Mouse (Mus musculus) E14TG2a.4 (cell line): ENCODE measurements around the gene Map1b.

Source experiments
- H3K27me3 ChIP-seq: 2 replicates; pipeline ENCODE4 v1.6.1; 2014; ENCODE audit warnings: low read length, control low read depth; ENCODE audit not compliant: insufficient read depth
- H3K36me3 ChIP-seq: 2 replicates; pipeline ENCODE4 v1.6.1; 2014; ENCODE audit warnings: low read length, control low read depth; ENCODE audit not compliant: insufficient read depth
- H3K4me1 ChIP-seq: replicated peaks from 2 replicates; pipeline ENCODE4 v1.6.1; 2014; ENCODE audit warnings: low read depth, low read length, control low read depth
- H3K4me3 ChIP-seq: replicated peaks from 2 replicates; pipeline ENCODE4 v1.5.1; 2014; ENCODE audit warnings: mild to moderate bottlenecking, low read length
- H3K9me3 ChIP-seq: 2 replicates; pipeline ENCODE4 v1.6.1; 2014; ENCODE audit warnings: low read length, control low read depth
- CTCF ChIP-seq: conservative IDR thresholded peaks from 2 replicates; pipeline ENCODE4 v1.5.1; 2014; ENCODE audit warnings: low read length
- NANOG ChIP-seq: IDR thresholded peaks from 2 replicates; pipeline ENCODE4 v1.6.1; 2014; ENCODE audit warnings: borderline replicate concordance, low read length, mixed read lengths
- POU5F1 ChIP-seq: IDR thresholded peaks from 2 replicates; pipeline ENCODE4 v1.6.1; 2014; ENCODE audit warnings: low read length, borderline replicate concordance

Gene Map1b

DNA sequence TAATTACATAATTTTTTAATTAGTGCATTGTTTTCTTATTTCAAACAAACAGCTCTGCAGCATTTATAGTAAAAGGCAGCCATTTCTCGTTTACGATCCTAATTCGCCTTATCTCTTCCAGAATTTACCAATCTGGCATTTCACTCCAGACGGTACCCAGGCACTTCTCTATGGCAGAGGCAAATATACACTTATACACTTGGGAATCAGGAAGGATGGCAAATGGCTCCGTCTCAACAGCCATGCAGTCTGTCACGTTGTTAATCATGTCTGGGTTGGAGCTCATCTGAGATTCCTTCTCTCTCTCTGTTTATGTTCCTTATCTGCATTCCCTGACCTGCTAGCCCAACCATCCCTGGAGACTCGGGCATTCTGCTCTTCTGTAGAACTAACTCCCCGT lies 38.6 kb upstream of the Map1b start:
- no peaks in the 10 kb centered on the region for H3K27me3 ChIP-seq
- TF ChIP-seq CTCF: no peak
- TF ChIP-seq NANOG: no peak
- TF ChIP-seq POU5F1: no peak
- H3K4me1 ChIP-seq: peaks cover 60% of the 10 kb centered on the region
- H3K36me3 ChIP-seq: no peaks in the 10 kb centered on the region
- no peak overlapping the region for H3K4me3 ChIP-seq
- H3K9me3 ChIP-seq: 0 out of 2 replicates have a peak, but pooled peaks cover 4% of the 10 kb centered on the region

DNA sequence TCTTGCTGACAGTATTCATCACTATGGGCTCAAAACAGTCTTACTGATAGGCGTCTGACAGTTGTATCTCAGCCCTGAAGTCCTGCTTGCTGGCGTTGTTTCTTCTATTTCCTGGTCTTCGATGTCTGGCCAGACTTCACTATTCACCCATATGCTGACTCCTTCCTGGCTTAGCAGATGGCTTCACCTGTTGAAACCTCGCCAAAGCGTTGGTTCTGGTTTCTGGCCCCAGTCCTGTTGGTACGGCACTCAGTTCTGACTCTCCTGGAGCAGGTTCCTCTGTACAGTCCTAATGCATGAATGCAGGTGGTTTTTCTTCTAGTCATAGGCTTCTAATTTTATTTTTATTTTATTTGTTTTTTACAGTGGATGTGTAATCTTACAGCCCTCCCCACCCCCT lies 38.1 kb upstream of the Map1b start:
- Histone ChIP-seq H3K27me3 (no peaks in the 10 kb centered on the region), H3K4me3 (no peak overlapping the region), H3K4me1 (peaks cover 60% of the 10 kb centered on the region), H3K36me3 (no peaks in the 10 kb centered on the region), H3K9me3 (0 out of 2 replicates have a peak, but pooled peaks cover 4% of the 10 kb centered on the region)
- TF ChIP-seq POU5F1 (no peak), NANOG (no peak), CTCF (no peak)

DNA sequence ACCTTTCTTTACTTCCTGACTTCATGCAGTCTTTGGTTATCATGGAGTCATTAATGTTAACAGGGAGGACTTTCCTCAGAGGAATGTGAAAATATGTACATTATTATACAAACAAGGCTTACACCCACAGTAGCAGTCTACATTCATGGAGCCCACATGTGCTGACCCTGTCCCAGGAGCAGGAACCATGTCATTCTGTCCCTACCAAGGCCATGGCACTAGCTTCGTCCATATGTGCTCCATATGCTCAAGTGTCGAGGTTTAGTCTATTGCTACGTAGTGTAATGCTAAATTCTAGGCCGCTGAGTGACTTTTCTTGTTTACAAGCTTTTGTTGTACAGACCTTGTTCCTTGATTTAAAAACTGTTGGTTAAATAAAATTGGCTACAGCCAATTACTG lies 36.0 kb upstream of the Map1b start:
- H3K36me3 ChIP-seq: no peaks in the 10 kb centered on the region
- no peaks in the 10 kb centered on the region for H3K27me3 ChIP-seq
- no peak for TF ChIP-seq CTCF
- no peak for TF ChIP-seq NANOG
- no peak for TF ChIP-seq POU5F1
- H3K4me3 ChIP-seq: no peak overlapping the region
- peaks cover 51% of the 10 kb centered on the region for H3K4me1 ChIP-seq
- 0 out of 2 replicates have a peak, but pooled peaks cover 4% of the 10 kb centered on the region for H3K9me3 ChIP-seq

DNA sequence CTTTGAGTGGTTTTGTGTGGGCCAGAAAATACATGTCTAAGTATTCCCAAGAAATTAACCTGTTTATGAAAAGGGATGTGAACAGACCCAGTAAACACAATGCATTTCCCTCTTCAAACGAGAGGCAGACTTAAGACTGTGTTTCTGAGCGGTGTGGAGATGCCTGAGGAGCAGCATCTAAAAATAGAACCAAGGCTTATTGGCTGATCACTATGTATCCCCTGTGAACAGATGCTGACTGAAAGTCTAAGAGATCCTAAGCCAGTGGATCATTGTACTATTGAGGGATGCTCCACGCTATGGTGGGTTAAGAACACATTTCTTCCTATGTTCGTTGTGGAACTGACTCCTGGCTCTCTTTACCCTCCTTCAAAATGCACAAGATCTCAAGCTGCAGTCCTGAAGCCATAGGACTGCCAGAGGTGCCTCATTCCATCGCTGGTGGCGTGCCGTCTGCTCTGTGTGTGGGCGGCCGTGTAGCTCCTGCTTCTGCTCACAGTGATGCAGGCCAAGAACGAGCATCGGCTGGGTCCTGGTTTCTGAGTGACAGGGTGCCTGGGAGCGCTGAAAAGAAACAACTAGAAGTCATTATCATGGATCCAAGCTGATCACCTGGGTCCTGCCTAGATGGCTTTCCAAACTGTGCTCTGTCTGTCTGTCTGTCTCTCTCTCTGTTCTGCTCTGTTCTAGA lies 34.5 kb upstream of the Map1b start:
- peaks cover 57% of the 10 kb centered on the region for H3K4me1 ChIP-seq
- H3K36me3 ChIP-seq: no peaks in the 10 kb centered on the region
- no peak overlapping the region for H3K4me3 ChIP-seq
- H3K9me3 ChIP-seq: 0 out of 2 replicates have a peak, but pooled peaks cover 4% of the 10 kb centered on the region
- H3K27me3 ChIP-seq: no peaks in the 10 kb centered on the region
- no peak for TF ChIP-seq POU5F1
- no peak for TF ChIP-seq CTCF
- no peak for TF ChIP-seq NANOG

GRCm38 (mm10) chr13:99550060-99550459 lies 33.7 kb upstream of the Map1b start:
- no peak overlapping the region for H3K4me3 ChIP-seq
- TF ChIP-seq POU5F1 (no peak), NANOG (no peak), CTCF (no peak)
- H3K27me3 ChIP-seq: no peaks in the 10 kb centered on the region
- peaks cover 65% of the 10 kb centered on the region for H3K4me1 ChIP-seq
- H3K36me3 ChIP-seq: no peaks in the 10 kb centered on the region
- H3K9me3 ChIP-seq: 0 out of 2 replicates have a peak, but pooled peaks cover 4% of the 10 kb centered on the region

DNA sequence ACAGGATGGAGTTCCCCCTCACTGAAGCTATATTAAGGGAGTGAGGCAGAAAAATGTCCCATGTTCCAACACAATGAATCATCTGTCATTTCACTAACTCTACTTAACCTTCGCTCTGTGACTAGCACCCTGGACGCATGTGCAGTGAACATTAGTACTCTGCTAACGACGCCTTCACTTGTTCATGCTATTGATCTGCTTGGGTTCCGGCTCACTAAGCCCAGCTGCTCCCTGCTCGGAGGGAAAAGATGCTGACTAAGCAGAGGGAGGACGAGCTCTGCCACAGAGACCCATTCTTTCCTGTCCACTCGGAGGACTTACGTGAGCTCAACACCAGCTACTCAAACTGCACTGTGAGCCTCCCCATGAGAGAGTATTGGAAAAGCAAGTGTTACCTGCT lies 33.2 kb upstream of the Map1b start:
- Histone ChIP-seq H3K9me3 (0 out of 2 replicates have a peak, but pooled peaks cover 4% of the 10 kb centered on the region), H3K36me3 (no peaks in the 10 kb centered on the region), H3K4me1 (peaks cover 69% of the 10 kb centered on the region), H3K4me3 (no peak overlapping the region), H3K27me3 (no peaks in the 10 kb centered on the region)
- TF ChIP-seq POU5F1 (no peak), CTCF (no peak), NANOG (no peak)

GRCm38 (mm10) chr13:99546832-99547231 lies 30.5 kb upstream of the Map1b start:
- Histone ChIP-seq H3K36me3 (no peaks in the 10 kb centered on the region), H3K4me3 (no peak overlapping the region), H3K27me3 (no peaks in the 10 kb centered on the region), H3K4me1 (peaks cover 58% of the 10 kb centered on the region), H3K9me3 (no peaks in the 10 kb centered on the region)
- TF ChIP-seq POU5F1 (no peak), NANOG (no peak), CTCF (no peak)

DNA sequence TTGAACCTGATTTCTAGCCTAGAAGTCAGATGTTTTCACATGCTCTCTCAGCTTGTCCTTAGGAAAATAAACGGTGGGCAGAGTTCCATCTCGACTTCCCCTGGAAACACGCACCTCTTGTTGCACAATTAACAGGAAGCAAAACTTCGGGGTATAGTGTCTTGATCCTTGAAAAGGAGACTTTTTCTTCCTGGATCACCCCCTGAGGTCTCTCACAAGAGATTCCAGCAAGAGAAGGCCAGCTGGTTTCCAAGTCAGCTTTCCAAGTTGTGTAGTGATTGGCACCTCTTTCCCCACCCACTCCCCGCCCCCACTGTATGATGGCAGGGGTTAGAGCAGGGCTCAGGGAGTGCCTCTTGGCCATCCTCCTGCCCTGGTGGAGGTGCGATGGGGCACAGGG lies 28.9 kb upstream of the Map1b start:
- Histone ChIP-seq H3K36me3 (no peaks in the 10 kb centered on the region), H3K4me1 (peaks cover 46% of the 10 kb centered on the region), H3K9me3 (no peaks in the 10 kb centered on the region), H3K4me3 (no peak overlapping the region), H3K27me3 (no peaks in the 10 kb centered on the region)
- TF ChIP-seq NANOG: no peak
- TF ChIP-seq POU5F1: no peak
- no peak for TF ChIP-seq CTCF

GRCm38 (mm10) chr13:99541429-99542267 lies 25.3 kb upstream of the Map1b start:
- Histone ChIP-seq H3K4me3 (no peak overlapping the region), H3K36me3 (no peaks in the 10 kb centered on the region)
- no peak for TF ChIP-seq CTCF
- TF ChIP-seq POU5F1: no peak
- TF ChIP-seq NANOG: no peak

More at GRCm38 (mm10) chr13:99541429-99542267, 25.3 kb upstream of the Map1b start:
- no peaks in the 10 kb centered on the region for H3K9me3 ChIP-seq
- H3K27me3 ChIP-seq: no peaks in the 10 kb centered on the region
- peaks cover 33% of the 10 kb centered on the region for H3K4me1 ChIP-seq
